Mouse (Mus musculus) hematopoietic stem cell, adult 5-6 weeks (primary cell): ENCODE data around the gene Nepn. TPM values are rescaled to one million over a fixed set of nuclear protein-coding genes. Genes with fewer than 3 reads are reported as not detected.

Experiments
- ATAC-seq, 2 experiments: fragments of 125-278 bp in 1 of 2; replicated peaks in 1 of 2; 2 replicates each; pipeline ENCODE4 v1.8.0; 2016 to 2017; ENCODE audit warnings: inconsistent platforms in 2 of 2, mild to moderate bottlenecking in 2 of 2, moderate number of reproducible peaks in 2 of 2, low read depth in 1 of 2, moderate TSS enrichment in 1 of 2; ENCODE audit not compliant: low FRiP score in 2 of 2, poor library complexity in 2 of 2, severe bottlenecking in 2 of 2, insufficient read depth in 1 of 2, low TSS enrichment in 1 of 2
- total RNA-seq: library from RNA; stranded (forward); fragments of 172-1452, 232-1000 nt; gene quantifications from 2 replicates; pipeline ENCODE4 v1.2.3, GENCODE M21; 2017

The Nepn gene
- total RNA-seq, 1 experiment from 2014 or later: not detected

DNA sequence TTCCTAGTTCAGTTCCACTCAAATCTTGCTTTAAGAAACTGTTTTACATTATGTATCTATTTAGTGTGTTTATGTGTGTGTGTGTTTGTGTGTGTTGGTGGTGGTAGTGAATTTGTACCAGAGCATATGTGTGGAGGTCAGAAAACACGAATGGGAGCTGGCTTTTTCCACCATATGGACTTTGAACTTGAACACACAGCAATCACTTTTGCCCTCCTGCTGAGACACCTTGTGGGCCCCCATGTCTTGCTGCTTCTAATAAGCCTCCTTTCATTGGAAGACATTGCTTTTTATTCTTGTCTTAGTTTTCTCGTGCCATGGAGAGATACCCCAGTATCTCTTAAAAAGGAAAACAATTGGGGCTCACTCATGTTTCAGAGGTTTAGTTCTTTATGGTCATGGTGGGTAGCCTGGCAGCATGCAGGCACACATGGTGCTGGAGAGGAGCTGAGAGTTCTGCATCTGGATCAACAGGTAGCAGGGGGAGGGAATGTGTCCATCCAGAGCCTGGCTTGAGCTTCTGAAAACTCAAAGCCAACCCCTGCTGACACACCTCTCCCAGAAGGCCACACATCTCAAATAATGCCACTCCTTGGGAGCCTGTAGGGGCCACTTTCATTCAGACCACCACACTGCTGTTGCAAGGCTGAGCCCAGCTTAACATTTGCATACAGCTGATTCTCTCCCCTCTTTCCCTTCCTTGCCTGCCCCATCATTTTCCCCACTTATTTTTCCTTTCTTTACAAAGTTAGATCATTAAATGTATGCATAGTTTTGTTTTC is 39.1 kb downstream of the Nepn start:
- no peak for ATAC-seq

DNA sequence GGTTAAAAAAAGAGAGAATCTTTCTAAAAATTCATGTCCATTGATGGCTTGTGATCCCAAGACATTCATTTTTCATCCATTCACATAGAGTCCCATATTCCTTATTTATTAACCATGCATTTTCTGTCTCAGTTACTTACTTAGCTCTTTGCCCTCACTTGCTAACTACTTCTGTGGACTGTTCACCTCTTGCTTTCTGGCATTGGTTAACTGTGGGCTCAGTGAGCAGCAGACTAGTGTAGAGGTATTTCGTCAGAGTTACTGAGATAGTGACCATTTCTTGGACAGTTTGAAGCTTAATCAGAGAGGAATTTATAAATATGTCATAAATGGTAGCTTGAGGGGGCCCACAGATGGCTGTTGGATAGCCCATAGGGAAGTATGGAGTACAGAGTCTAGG is 42.2 kb downstream of the Nepn start:
- ATAC-seq: no peak

DNA sequence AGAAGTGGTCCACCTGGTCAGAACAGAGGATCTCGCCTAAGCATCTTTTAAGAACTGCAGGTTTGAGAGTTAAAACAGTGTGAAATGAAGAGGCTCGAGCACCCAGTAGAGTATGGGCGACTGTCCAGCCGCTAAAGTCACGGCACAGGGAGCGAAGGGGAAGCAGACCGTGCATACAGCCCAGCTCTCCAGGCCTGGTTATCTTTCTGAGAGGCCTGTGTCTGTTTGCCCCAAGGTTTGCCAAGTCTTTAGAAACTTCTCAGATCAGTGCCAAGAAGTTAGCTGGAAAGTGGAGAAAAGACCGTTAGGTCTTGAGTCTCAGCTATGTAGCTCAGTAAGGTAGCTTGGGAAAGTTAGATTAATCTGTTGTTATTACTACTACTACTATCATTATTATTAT is 46.1 kb downstream of the Nepn start:
- ATAC-seq: no peak

Other genes starting within 250 kb of the Nepn start
- not detected in 2 replicates for gene Ros1, start 193.7 kb upstream of the Nepn start, total RNA-seq
- gene Dcbld1, start 155.4 kb upstream of the Nepn start, total RNA-seq: 0.31 and 0.40 TPM in 2 replicates
- not detected in 2 replicates for gene Gm26741, start 30.2 kb upstream of the Nepn start, total RNA-seq
- 20.1 and 22.1 TPM in 2 replicates for gene Gopc, start 6.8 kb upstream of the Nepn start, total RNA-seq
- gene Nus1, start 28.6 kb downstream of the Nepn start, total RNA-seq: 25.8 and 29.3 TPM in 2 replicates